Mouse (Mus musculus) frontal cortex, postnatal 10 days (tissue): ENCODE measurements around the gene Plb1.

ENCODE experiments used
- DNase-seq, 2 experiments: peaks; one replicate each; pipeline ENCODE4 v3.0.0; 2022; ENCODE audit warnings: low spot score in 2 of 2, mixed read lengths in 1 of 2

Plb1 gene

DNA sequence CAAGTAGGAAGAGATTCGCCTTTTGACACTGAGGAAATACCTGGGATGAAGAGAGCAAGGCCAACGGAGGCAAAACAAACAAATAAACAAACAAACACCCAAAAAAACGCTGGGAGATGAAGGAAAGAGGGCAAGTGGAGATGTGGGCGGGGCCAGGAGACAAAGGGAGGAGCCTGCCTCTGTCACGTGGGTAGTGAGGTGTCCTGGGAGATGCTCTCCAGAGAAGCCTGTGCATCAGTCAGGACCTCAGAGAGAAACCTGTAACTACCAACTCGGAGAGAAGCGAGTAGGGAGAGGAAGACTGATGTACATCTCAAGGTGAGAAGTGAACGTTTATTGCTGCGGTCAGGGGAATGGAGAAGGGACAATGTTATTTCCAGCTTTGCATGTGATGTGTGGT, at the start of gene Plb1:
TSS of gene Plb1 (plus strand) at position 235 of the 400 bp plus-strand sequence.
- no peak for DNase-seq

DNA sequence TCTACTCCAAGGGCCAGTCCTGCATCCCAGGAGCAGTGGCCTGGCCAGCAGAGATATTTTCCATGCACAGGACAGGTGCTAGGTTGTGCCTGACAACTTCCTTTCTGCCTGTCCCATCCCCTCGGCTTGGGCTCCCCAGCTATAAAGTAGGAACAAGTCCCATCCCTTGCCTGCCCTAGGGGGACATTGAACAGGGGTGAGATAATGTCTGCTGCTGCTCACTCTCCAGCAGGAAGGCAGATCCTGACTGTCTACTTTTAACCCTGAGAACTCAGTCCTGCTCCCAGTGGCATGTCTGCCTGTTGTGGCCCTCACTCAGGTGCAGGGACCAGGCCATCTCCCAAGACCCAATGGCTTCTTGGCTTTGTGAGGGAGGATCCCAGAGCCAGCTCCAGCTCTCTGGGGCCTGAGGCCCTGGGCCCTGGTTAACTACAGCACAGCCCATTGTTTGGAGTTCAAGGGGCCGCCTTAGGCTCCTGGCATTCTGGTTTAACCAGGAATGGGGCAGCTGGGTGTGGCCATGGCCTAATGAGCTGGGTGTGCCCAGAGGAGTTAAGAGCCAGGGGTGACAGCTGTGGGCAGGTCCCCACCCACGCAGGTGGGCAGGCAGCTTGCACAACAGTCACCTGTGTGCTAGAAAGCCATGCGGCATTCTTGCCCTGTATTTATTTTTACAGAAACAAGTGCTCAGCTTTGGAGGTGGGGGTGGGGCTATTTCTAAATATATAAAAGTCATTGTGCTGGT, 49.5 kb upstream of the Plb1 start:
- DNase-seq: no peak

DNA sequence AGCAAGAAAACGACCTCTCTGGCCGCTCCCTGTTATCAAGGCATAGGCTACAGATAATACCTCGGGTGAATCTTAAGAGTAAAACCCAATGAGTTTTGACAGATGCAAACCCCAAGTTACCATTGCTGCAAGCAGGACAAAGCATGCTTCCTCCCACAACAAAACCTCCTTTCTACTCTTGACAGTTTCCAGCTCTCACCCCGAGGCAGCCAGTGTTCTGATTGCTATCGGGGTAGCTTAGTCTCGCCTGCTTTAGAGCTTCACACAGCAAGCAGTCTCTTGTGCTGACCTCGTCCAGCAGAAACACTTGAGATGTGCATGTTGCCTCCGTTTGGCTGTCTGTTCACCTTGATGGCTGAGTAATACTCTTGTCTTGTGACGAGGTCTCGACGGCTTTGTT, 44.8 kb upstream of the Plb1 start:
- no peak for DNase-seq

DNA sequence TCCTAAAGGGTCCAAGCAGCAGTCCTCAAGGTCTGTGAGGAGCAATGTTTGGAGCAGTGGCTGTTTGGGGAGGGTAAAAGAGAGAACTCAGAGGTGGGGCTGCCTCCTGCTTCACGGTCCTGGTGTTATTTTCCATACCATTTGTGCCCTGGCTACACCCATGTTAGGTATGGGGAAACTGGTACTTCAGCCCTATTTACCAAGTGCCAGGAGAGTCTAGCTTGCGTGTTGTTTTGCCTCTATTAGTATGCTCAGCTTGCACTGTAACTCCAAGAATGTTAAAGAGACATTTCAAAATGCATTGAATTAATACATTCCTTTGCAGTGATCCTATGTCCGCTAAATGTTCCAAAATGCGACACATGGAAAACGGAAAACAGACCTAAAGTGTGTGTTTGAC, 41.2 kb upstream of the Plb1 start:
- DNase-seq: no peak

DNA sequence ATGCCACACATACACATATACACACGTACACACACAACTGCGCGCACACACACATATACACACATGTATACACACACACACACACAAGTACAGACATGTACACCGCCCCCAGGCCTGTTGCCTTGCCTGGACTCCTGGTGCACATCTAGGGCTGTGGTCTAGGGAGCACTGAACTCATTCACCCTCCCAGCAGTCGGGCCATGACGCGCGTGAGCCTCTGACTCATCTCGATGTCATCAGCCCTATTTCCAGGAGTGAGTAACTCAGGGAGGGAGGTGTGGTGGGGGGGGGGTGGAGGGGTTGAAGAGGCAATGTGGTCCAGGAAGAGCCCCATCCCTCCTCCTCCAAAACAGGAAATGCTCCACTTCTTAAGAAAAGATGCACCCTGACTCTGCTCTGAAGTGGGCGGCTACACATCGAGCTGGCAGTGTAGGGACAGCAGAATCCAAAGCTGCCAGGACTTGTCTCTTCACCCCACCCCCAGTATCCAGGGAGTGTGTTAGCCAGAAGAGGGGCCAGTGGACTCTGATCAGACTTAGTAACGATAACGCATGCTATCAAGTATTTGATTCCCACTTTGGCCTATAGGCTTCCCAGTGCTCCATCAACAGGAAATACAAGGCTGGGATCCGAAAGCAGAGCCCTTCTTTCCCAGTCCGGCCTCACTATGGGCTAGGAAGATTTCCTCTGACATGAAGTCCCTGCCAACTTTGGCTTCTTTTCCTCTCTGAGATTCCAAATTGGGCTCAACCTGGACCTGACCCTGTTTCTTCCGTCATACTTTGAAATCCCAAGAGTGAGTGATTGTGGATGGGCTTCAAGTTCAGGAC, 40.3 kb upstream of the Plb1 start:
- no peak for DNase-seq

DNA sequence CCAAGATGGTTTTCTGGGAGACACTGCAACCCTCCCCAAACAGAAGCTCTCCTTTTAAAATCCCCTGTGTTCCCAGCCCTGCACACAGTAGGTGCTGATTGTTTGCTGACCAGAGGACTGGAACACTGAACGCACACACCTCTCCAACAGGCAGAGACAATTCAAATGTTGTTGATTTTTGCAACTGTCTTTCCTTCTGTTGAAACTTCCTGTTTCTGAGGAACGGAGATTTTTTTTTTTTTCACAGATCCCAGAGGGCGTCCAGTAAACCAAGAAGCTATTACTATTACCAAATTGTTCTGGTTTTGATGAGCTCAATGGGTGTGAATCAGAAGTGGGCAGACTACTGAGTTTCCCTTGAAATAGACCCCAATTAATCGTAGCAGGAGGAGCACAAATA, 38.3 kb upstream of the Plb1 start:
- no peak for DNase-seq

DNA sequence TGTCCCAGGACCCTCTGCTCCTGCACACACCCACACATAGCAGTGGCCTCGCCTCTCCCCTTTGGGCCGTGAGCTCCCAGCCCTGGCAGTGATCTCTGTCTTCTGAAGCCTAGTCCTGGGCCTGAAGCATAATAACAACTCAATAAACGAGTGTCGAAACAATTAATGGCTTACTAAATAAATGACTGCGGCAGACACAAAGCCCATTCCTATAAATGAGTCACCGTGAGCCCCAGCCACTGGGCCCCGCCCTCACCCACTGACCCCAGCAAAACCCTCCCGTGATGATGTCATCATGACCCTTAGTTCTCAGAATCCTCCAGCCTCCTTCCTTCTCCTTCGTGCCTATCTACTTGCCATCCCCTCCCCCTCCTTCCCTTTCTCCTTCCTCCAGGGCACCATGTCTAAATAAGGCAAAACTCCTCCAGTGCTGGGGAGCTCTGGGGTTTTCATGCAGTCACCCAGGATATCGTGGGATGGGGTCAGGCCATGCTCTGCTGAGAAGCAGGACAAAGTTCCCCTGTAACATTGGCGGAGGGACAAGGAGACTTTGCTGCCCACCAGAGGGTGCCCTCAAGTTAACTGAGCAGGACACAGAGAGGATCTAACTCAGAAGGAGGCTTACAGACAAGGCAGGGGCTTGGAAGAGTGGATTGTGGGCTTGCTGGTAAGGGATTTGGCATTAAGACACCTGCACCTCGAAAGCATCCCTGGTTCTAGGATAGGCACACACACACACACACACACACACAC, 36.5 kb upstream of the Plb1 start:
- DNase-seq: no peak

DNA sequence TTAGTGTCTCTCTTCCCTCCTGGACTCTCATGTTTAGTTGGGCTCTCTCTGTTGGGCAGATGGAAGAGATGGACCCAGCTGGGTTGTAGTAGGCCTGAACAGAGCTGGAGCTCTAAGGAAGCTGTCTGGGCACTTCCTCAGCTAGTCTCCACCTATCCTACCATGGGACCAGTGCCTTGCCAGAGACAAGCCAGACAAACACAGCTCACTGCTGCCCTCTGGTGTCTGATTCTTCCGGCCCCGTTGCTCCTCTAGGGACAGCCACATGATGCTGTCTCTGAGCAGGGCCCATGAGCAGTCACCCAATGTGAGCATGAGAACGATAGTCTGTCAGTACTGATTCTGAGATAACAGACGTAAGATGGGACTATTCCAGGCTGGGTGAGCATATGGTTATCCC, 34.8 kb upstream of the Plb1 start:
- peak; percentile 66 to 78 for DNase-seq

DNA sequence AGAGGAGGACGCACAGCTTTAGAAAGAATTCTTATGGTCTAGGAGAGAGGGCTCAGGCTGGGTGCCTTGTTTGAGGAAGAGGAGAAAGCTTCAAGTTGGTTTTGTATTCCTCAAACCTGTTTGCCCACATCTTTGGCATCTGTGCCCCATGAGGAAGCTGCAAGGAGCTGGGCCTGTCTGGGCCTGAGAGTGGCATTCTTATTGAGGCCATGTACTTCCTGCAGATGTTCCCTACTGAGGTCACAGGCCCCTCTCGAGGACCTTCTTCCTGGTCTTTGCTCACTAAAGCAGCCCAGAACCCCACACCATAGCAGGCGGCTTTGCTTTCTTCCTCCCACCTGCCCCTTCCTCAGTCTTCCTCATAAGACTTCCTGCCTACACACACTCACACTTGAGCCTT, 33.4 kb upstream of the Plb1 start:
- DNase-seq: no peak

DNA sequence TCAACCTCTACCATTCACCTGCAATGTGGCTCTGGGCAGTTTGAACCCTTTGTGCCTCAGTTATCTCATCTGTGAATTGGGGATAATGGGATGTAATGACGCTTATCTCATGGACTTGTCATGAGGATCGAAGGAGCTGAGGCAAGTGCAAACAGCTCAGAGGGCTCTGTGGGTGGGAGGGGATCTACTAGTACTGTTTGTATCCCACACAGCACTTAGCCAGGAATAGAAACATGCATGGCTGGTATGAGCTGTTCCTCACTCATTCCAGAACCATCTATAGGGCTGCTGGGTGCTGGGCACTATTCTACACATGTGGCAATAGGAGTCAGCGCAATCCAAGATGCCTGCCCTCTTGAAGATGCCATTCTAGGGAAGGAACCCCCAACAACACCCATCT, 32.9 kb upstream of the Plb1 start:
- DNase-seq: no peak

DNA sequence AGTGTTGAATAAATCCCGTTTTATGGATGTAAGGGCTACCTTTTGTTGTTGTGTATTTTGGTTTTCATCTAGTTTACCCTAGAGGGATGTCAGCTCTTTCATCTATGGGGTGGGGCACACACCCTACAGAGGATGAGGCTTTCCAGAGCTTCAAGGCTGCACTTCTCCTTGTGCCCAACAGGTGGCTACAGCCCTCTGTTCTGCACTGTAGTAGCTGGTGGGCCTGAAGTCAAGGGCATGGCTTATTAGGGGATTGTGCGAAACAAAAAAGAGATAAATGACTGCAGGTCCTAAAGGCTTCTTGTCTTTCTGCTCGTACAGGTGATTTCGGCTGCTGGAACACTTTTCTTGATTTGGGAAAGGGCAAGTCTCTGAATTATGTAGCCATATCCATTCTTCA, 27.9 kb upstream of the Plb1 start:
- no peak for DNase-seq

DNA sequence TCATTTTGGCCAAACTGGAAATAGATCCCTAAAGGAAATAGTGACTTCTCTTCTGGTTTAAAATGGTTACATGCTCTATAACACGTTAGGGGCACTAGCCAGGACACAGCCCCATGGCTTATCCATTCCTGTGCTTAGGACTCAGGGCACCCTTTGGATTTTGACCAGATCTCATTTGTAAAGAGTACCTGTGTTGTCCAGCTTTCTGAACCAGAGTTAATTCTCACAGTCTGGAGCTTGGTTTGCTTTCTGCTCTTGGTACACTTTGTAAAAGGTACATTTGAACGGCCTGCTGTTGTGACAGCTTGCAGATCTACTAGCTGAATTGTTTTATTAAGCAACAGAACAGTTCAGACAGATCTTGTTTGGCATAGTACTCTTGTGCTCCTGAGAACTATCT, 25.8 kb upstream of the Plb1 start:
- no peak for DNase-seq

DNA sequence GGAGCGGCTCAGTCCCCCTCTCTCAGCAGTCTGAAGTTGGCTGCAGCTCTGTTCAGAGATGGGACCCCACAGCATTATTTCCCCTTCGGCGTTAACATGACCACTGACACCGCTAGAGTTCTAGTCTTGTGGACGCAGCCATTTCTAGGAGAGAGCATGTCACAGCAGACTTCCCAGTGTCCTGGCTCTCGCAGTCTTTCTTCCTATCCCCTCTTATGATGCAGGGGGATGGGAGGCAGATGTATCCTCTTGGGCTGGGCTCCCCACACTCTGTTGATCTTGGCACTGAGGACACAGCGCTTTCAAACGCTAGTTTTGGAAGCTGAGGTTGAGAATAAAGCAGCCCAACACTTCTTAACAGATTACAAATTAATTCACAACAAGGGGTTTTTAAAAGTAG, 24.0 kb upstream of the Plb1 start:
- DNase-seq: no peak

DNA sequence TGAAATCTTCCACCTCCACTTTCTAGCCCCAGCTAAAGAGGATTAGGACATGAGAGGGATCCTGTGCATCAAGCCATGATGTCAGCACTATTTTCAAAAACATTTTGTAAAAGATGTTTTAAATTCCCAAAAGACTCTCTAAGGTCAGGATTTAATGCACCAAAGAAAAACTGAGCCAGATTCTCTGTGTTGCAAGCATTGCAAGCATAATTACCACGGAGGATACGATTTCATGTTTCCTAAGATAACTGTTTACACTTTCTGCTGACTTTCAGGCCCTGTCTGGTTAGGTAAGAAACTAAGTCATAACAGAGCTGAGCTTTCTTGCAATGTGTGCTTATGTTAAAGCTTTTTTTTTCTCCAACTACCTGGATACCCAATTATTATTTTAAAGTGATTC, 21.5 kb upstream of the Plb1 start:
- DNase-seq: no peak

DNA sequence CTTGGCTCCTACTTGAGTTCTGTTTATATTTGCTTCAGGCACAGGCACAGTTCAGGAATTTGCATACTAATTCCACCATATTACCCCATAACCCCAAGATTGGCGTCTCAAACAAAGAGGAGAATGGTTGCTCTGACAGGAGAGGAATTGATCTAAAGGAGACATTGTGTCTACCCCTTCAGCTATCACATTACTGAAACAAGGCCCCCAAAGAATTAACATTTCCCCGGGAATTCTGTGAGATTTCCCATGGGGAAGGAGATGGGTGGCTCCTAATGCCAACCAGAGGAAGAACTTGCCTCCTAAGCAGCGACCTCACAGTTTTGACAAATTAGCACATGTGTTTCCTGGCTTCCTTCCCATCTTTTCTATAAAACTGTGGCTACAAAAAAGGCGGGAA, 18.8 kb upstream of the Plb1 start:
- no peak for DNase-seq

DNA sequence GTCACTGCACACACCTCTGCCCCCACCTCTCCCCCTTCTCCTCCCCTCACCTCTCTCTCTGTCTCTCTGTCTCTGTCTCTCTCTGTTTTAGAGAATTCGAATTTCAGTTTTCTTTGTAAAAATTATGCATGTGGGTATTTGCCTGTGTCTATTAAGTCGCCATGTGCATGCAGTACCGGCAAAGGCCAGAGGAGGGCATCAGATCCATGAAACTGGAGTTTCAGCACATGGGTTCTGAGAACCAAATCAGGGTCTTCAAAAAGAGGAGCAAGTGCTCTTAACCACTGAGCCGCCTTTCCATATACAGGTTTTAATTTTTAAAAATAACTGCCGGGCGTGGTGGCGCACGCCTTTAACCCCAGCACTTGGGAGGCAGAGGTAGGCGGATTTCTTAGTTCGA, 17.0 kb upstream of the Plb1 start:
- no peak for DNase-seq

DNA sequence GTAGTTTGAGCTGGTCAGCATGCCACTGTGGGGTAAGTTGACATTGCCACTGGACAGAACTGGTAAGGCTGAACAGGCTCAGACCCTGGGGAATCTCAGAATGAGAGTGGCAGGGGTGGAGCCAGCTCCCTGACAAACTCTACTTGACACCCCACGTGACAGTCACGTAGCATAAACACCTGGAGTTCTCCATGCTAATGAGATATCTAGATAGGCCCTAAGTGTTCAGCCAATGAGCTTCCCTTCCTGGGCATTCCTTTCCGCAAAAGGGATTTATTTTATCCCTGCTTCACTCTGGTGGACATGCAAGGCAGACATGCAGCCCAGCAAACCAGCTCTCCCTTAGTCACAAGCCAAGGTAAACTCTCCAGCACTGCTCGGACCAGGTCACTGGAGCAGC, 16.0 kb upstream of the Plb1 start:
- DNase-seq: no peak

DNA sequence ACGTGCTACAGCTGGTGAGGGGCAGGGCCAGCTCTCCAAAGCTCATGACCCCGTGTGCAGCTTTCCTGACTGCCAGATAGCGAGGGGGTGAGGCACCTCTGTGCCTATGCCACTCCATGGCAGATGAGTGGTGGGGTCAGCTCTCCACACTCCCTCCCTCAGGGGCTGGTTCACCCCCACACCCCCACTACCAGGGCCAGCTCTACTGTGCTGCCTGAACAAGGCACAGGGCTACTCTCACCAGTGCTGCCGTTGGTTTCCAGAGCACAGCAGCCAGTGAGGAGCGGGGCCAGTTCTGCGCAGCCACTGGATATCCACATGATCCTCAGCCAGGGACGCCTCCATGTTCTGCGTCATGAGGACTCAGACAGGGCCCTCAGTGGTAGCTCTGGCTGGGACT, 15.0 kb upstream of the Plb1 start:
- DNase-seq: no peak

DNA sequence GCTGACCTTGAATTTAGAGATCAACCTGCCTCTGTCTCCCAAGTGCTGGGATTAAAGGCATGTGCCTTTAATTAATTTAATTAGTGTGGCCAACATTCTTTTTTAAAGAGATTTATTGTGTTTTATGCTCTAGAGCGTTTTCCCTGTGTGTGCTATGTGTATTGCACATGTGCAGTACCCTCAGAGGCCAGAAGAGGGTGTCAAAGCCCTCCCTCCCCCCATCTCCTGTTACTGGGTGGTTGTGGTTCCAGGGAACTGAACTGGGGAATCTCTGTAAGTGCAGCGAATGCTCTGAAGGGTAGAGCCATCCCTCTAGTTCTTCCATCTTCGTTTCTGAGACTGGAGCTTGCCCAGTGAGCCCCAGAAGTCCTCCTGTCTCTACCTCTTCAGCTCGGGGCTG, 2.1 kb upstream of the Plb1 start:
- no peak for DNase-seq

DNA sequence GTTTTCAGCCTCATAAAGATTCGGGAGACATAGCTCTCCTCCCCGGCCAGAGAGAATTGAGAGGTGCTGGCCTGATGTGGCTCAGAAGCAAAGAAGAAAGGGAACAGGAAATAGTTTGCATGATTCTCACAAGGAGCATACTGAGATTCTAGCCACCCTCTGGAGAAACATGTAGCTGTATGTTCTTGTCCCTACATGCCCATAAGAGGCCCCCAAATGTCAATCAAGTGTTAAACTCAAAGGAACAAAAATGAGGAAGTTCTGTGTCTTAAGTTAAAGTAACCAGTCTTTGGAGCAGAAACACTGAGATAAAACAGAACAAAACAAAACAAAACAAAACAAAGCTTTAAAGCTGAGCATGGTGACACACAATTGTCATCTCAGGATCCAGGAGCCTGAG, 6.8 kb downstream of the Plb1 start:
- no peak for DNase-seq

DNA sequence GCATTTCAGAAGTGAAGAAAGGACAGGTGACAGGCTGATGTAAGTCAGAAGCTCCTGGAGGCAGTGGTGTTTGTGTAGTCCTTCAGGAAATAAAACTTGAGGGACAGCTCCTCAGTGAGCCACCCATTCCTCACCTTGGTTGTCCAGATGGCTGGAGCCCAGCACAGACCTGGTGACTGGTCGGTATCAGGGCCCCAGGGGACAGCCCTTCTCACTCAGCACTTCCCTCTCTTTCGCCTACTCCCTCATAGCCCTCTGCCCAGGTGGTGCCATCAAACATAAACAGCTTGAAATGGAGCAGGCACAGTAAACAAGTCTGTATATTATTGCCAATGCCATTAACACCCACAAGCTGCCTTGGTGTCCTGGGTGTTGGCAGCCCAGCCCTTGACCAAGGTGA, 8.2 kb downstream of the Plb1 start:
- no peak for DNase-seq

DNA sequence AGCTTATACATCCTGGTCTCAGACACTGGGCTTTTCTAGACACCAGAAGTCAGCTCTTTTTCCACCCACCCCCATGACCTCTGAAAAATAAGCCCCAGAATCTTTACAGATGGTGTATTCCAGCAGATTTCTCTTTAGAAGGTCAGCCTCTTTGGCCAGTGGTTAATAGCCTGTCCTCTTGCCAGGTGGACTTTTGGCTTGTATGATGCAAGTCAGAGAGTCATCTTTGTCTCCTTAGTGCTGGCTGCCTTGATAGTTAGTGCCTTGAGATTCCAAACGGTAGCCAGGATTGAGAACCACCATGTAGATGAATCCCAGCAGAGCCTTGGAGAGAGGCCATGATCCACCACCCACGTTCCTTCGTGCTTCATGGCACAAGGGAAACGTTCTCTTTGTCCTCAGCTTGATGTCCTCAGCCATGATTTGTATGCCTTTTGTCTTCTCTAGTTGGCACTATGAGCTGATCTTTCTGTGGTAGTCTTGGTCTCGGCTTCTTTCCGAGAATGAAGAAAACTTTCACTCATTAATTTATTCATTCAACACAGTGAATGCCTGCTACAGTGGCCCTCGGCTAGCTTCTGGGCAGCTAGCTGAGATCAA, 10.9 kb downstream of the Plb1 start:
- DNase-seq: no peak
